Mouse (Mus musculus): ENCODE data around the gene Urb1. TPM values are rescaled to one million over a fixed set of nuclear protein-coding genes. Genes with fewer than 3 reads are reported as not detected.

Urb1 gene
- polyA plus RNA-seq, 1 experiment: 6.0 TPM

DNA sequence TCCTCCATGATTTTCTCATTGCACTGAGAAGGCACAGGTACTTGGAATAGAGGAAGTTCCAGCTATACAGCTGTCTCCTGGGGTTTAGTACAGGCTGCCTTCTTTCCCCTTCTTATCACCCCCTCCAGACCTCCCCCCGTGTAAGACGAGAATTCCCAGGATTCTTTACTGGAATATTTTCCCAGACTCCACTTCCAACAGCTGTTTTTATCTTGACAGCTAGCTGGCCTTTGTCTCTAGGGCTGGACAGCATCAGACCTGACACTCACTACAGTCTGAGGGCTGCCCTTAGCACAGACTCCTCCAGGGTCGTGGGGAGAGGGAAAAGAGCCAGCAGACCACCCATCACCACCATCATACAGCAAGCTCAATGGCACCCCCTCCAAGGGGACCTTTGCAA lies 103.9 kb downstream of the Urb1 start:
- H3K27me3 ChIP-seq (ENCODE audit: control insufficient read depth, insufficient read depth, low read length): no peaks in the 10 kb centered on the region
- no peak for DNase-seq (ENCODE audit: low read depth in 1 of 2, low spot score in 2 of 2)
- H3K4me1 ChIP-seq (ENCODE audit: control insufficient read depth, insufficient read depth, insufficient read length): no peaks in the 10 kb centered on the region
- TF ChIP-seq POLR2A (IDR thresholded peaks at IDR 0.05; ENCODE audit: low read depth, low read length): no peak
- no peak for TF ChIP-seq CTCF (IDR thresholded peaks at IDR 0.05; ENCODE audit: extremely low read depth, insufficient read depth, insufficient read length, insufficient replicate concordance)
- no peak overlapping the region for H3K4me3 ChIP-seq (ENCODE audit: extremely low read depth, insufficient read depth, insufficient read length)
- H3K27ac ChIP-seq (ENCODE audit: insufficient read depth, low read length): no peak overlapping the region
- 3% methylated on average over 3 of the region's 3 CpGs for WGBS
- no peaks in the 10 kb centered on the region for H3K36me3 ChIP-seq (ENCODE audit: control insufficient read depth, insufficient read depth, low read length)

DNA sequence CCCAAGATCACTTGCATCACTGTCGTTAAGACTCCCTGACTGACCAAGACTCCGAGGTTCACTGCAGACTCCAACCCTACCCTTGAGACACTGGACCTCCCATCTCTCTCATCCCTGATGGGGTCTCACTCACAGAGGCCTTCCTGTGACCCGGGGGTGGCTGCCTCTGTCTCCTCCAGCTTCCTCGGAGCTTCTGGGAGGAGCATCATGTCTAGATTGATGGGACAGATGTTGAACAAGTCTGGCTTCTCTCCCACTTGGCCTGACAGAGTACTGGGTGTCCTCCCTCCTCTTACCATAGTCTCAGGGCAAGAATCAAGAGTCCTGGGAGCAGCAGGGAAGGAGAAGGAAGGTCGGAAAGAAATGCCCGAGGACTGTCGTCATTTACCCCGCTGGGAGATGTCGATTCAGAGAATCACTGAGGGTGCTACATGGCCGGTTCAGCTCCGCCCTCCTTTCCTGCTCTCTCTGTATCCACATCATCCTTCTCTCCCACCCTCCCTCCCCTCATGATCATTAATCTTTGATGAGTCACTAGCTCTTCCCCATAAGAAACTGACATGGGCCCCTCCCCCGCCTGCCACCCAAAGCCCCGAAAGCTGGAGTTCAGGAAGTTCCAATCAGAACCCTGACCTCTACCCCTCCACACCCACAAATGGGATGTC lies 105.9 kb downstream of the Urb1 start:
- no peaks in the 10 kb centered on the region for H3K4me1 ChIP-seq (ENCODE audit: control insufficient read depth, insufficient read depth, insufficient read length)
- no peak for DNase-seq (ENCODE audit: low read depth in 1 of 2, low spot score in 2 of 2)
- TF ChIP-seq POLR2A (IDR thresholded peaks at IDR 0.05; ENCODE audit: low read depth, low read length) (no peak), CTCF (IDR thresholded peaks at IDR 0.05; ENCODE audit: extremely low read depth, insufficient read depth, insufficient read length, insufficient replicate concordance) (no peak)
- H3K36me3 ChIP-seq (ENCODE audit: control insufficient read depth, insufficient read depth, low read length): no peaks in the 10 kb centered on the region
- no peak overlapping the region for H3K4me3 ChIP-seq (ENCODE audit: extremely low read depth, insufficient read depth, insufficient read length)
- no peak overlapping the region for H3K27ac ChIP-seq (ENCODE audit: insufficient read depth, low read length)
- WGBS: 69% methylated on average over 13 of the region's 13 CpGs
- no peaks in the 10 kb centered on the region for H3K27me3 ChIP-seq (ENCODE audit: control insufficient read depth, insufficient read depth, low read length)

GRCm38 (mm10) chr16:90703646-90704045 lies 106.6 kb downstream of the Urb1 start:
- no peak for DNase-seq (ENCODE audit: low read depth in 1 of 2, low spot score in 2 of 2)
- Histone ChIP-seq H3K27me3 (ENCODE audit: control insufficient read depth, insufficient read depth, low read length) (no peaks in the 10 kb centered on the region), H3K4me1 (ENCODE audit: control insufficient read depth, insufficient read depth, insufficient read length) (no peaks in the 10 kb centered on the region), H3K4me3 (ENCODE audit: extremely low read depth, insufficient read depth, insufficient read length) (no peak overlapping the region), H3K36me3 (ENCODE audit: control insufficient read depth, insufficient read depth, low read length) (no peaks in the 10 kb centered on the region), H3K27ac (ENCODE audit: insufficient read depth, low read length) (no peak overlapping the region)
- no peak for TF ChIP-seq POLR2A (IDR thresholded peaks at IDR 0.05; ENCODE audit: low read depth, low read length)
- no peak for TF ChIP-seq CTCF (IDR thresholded peaks at IDR 0.05; ENCODE audit: extremely low read depth, insufficient read depth, insufficient read length, insufficient replicate concordance)
- WGBS: 6% methylated on average over 1 of the region's 1 CpGs

GRCm38 (mm10) chr16:90701541-90701940 lies 108.7 kb downstream of the Urb1 start:
- WGBS: 93% methylated on average over 2 of the region's 2 CpGs
- DNase-seq (ENCODE audit: low read depth in 1 of 2, low spot score in 2 of 2): no peak
- TF ChIP-seq POLR2A (IDR thresholded peaks at IDR 0.05; ENCODE audit: low read depth, low read length) (no peak), CTCF (IDR thresholded peaks at IDR 0.05; ENCODE audit: extremely low read depth, insufficient read depth, insufficient read length, insufficient replicate concordance) (no peak)

More at GRCm38 (mm10) chr16:90701541-90701940, 108.7 kb downstream of the Urb1 start:
- Histone ChIP-seq H3K4me1 (ENCODE audit: control insufficient read depth, insufficient read depth, insufficient read length) (no peaks in the 10 kb centered on the region), H3K27me3 (ENCODE audit: control insufficient read depth, insufficient read depth, low read length) (no peaks in the 10 kb centered on the region), H3K27ac (ENCODE audit: insufficient read depth, low read length) (no peak overlapping the region), H3K4me3 (ENCODE audit: extremely low read depth, insufficient read depth, insufficient read length) (no peak overlapping the region), H3K36me3 (ENCODE audit: control insufficient read depth, insufficient read depth, low read length) (no peaks in the 10 kb centered on the region)

Other genes starting within 250 kb of the Urb1 start
- gene Mis18a, start 83.0 kb downstream of the Urb1 start, polyA plus RNA-seq (2012; rRNA removed): 14.6 and 18.8 TPM in 2 replicates
- gene Mrap, start 72.2 kb downstream of the Urb1 start, polyA plus RNA-seq (2012; rRNA removed): 11.6 and 12.0 TPM in 2 replicates
- gene Eva1c, start 16.3 kb upstream of the Urb1 start, polyA plus RNA-seq (2012; rRNA removed): 1.7 and 2.2 TPM in 2 replicates
- 10.7 and 11.7 TPM in 2 replicates for gene Cfap298, start 124.7 kb upstream of the Urb1 start, polyA plus RNA-seq (2012; rRNA removed)
- 25.1 and 32.9 TPM in 2 replicates for gene Synj1, start 200.9 kb upstream of the Urb1 start, polyA plus RNA-seq (2012; rRNA removed)
- 10.4 and 11.9 TPM in 2 replicates for gene Paxbp1, start 234.1 kb upstream of the Urb1 start, polyA plus RNA-seq (2012; rRNA removed)